Mouse (Mus musculus): ENCODE data around the gene Mia2. TPM values are rescaled to one million over a fixed set of nuclear protein-coding genes. Genes with fewer than 3 reads are reported as not detected.
"Not testable (repeated sequence)": the region's sequence is repeated elsewhere in the genome, so short reads cannot be mapped to it uniquely, and the experiment has no call there.

Gene Mia2
- polyA plus RNA-seq, 1 experiment from 2014 or later: 79.6 TPM

GRCm38 (mm10) chr12:59218640-59219321, 123.2 kb downstream of the Mia2 start:
- H3K27me3 ChIP-seq (ENCODE audit: control insufficient read depth, insufficient read depth, low read length): no peaks in the 10 kb centered on the region
- no peaks in the 10 kb centered on the region for H3K9me3 ChIP-seq (replicated peaks; ENCODE audit: control insufficient read depth, low read length)
- ATAC-seq (ENCODE audit: insufficient read depth, low FRiP score): peak; percentile 19
- H3K9ac ChIP-seq (ENCODE audit: low read length): peak overlapping the region; percentile 87
- peak overlapping the region; percentile 92 for H3K4me2 ChIP-seq (ENCODE audit: low read depth, low read length)
- H3K36me3 ChIP-seq (ENCODE audit: control insufficient read depth, insufficient read depth, low read length): no peaks in the 10 kb centered on the region
- peak overlapping the region; percentile 91 for H3K4me3 ChIP-seq (replicated peaks; ENCODE audit: low read length)
- WGBS: under 1% methylated on average over 63 of the region's 69 CpGs
- H3K27ac ChIP-seq (ENCODE audit: low read length): peak overlapping the region; percentile 94
- H3K4me1 ChIP-seq (ENCODE audit: control insufficient read depth, insufficient read depth, low read length): peaks cover 16% of the 10 kb centered on the region

DNA sequence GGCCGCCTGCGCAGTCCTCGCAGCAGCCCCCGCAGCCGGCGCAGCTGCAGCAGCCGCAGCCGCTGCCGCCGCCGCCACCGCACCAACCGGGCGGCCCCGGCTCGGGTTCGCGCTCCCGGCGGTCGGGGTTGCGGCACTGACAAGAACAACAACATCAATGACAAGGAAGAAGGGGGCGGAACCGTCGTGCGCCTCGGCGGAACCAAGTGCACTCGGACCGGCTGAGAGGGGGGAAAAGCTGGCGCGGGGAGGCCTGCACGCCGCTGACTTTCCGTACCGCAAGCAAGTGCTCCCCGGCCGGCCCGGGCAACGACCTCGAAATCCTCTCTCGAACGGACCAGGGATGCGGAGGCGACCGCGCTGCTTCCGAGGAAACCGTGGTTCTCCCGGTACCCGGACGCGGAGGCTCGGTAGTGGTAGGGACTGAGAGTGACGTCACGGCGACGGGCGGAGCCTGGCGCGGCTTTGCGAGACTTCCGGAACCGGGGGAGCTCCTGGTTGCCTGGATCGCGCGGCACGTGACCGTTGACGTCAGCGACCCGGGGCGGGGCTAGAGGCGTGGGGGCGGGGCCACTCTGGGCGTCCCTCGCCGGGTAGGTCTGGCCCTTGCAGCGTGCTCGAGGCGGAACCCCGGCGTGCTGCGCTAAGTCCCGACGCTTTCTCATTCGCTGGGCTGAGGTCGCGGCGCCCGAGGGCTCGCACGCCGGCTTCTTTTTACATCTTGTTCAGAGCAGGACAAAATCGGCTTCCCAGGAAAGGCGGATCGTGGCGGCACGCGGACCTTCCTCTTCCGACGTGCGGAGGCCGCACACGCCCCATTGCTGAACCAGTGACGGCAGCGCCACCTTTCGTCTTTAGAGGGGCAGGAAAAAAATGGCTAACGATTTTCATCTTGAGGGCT, 124.0 kb downstream of the Mia2 start, which contains the start of gene Fbxo33:
TSS of gene Fbxo33 (minus strand) at position 401 of the 901 bp plus-strand sequence.
- Histone ChIP-seq H3K4me1 (ENCODE audit: control insufficient read depth, insufficient read depth, low read length) (peaks cover 16% of the 10 kb centered on the region), H3K9ac (ENCODE audit: low read length) (peak within 1 kb of the TSS; percentile 87), H3K36me3 (ENCODE audit: control insufficient read depth, insufficient read depth, low read length) (no peaks in the 10 kb centered on the region)

GRCm38 (mm10) chr12:59228401-59228800, 132.8 kb downstream of the Mia2 start:
- no peak overlapping the region for H3K4me2 ChIP-seq (ENCODE audit: low read depth, low read length)
- no peaks in the 10 kb centered on the region for H3K36me3 ChIP-seq (ENCODE audit: control insufficient read depth, insufficient read depth, low read length)
- H3K4me3 ChIP-seq (replicated peaks; ENCODE audit: low read length): no peak overlapping the region
- ATAC-seq (ENCODE audit: insufficient read depth, low FRiP score): no peak
- H3K4me1 ChIP-seq (ENCODE audit: control insufficient read depth, insufficient read depth, low read length): no peaks in the 10 kb centered on the region
- 86% methylated on average over 5 of the region's 5 CpGs for WGBS
- no peak overlapping the region for H3K27ac ChIP-seq (ENCODE audit: low read length)
- H3K27me3 ChIP-seq (ENCODE audit: control insufficient read depth, insufficient read depth, low read length): no peaks in the 10 kb centered on the region
- H3K9ac ChIP-seq (ENCODE audit: low read length): no peak overlapping the region
- H3K9me3 ChIP-seq (replicated peaks; ENCODE audit: control insufficient read depth, low read length): no peaks in the 10 kb centered on the region

More for the DNA sequence above, 124.0 kb downstream of the Mia2 start, which contains the start of gene Fbxo33:
- peak; percentile 98 for ATAC-seq (ENCODE audit: insufficient read depth, low FRiP score)
- Histone ChIP-seq H3K27ac (ENCODE audit: low read length) (peak within 1 kb of the TSS; percentile 94), H3K4me3 (replicated peaks; ENCODE audit: low read length) (peak within 1 kb of the TSS; percentile 91), H3K27me3 (ENCODE audit: control insufficient read depth, insufficient read depth, low read length) (no peaks in the 10 kb centered on the region), H3K4me2 (ENCODE audit: low read depth, low read length) (peak within 1 kb of the TSS; percentile 92), H3K9me3 (replicated peaks; ENCODE audit: control insufficient read depth, low read length) (no peaks in the 10 kb centered on the region)
- WGBS: under 1% methylated on average over 101 of the region's 109 CpGs

- no peak for ATAC-seq (ENCODE audit: insufficient read depth, low FRiP score)
- 79% methylated on average over 5 of the region's 5 CpGs for WGBS
Observed at GRCm38 (mm10) chr12:59238434-59238833, 142.8 kb downstream of the Mia2 start.

GRCm38 (mm10) chr12:59241031-59241430, 145.4 kb downstream of the Mia2 start:
- H3K9me3 ChIP-seq (replicated peaks; ENCODE audit: control insufficient read depth, low read length); H3K4me1 ChIP-seq (ENCODE audit: control insufficient read depth, insufficient read depth, low read length); H3K9ac ChIP-seq (ENCODE audit: low read length); H3K4me2 ChIP-seq (ENCODE audit: low read depth, low read length); H3K36me3 ChIP-seq (ENCODE audit: control insufficient read depth, insufficient read depth, low read length); H3K4me3 ChIP-seq (replicated peaks; ENCODE audit: low read length); H3K27me3 ChIP-seq (ENCODE audit: control insufficient read depth, insufficient read depth, low read length); H3K27ac ChIP-seq (ENCODE audit: low read length); ATAC-seq (ENCODE audit: insufficient read depth, low FRiP score): not testable (repeated sequence)
- 84% methylated on average over 8 of the region's 8 CpGs for WGBS

More at GRCm38 (mm10) chr12:59238434-59238833, 142.8 kb downstream of the Mia2 start:
- Histone ChIP-seq H3K4me1 (ENCODE audit: control insufficient read depth, insufficient read depth, low read length) (no peaks in the 10 kb centered on the region), H3K36me3 (ENCODE audit: control insufficient read depth, insufficient read depth, low read length) (no peaks in the 10 kb centered on the region), H3K4me2 (ENCODE audit: low read depth, low read length) (no peak overlapping the region), H3K9me3 (replicated peaks; ENCODE audit: control insufficient read depth, low read length) (no peaks in the 10 kb centered on the region), H3K27ac (ENCODE audit: low read length) (no peak overlapping the region), H3K27me3 (ENCODE audit: control insufficient read depth, insufficient read depth, low read length) (no peaks in the 10 kb centered on the region), H3K4me3 (replicated peaks; ENCODE audit: low read length) (no peak overlapping the region), H3K9ac (ENCODE audit: low read length) (no peak overlapping the region)

Small RNA genes lying within 50 kb of the gene (microRNA-seq; reads per million reads assigned to microRNA genes)
- gene Gm27284: not detected

Other genes starting within 250 kb of the Mia2 start
- gene Sec23a, start 83.8 kb upstream of the Mia2 start, polyA plus RNA-seq (2015; fragmentation: Nextera tagmentation; extraction: Ambion mirVana): 79.6 and 80.8 TPM in 2 replicates
- gene Gemin2, start 82.4 kb upstream of the Mia2 start, polyA plus RNA-seq (2015; fragmentation: Nextera tagmentation; extraction: Ambion mirVana): 21.3 and 25.7 TPM in 2 replicates
- 80.7 and 90.5 TPM in 2 replicates for gene Trappc6b, start 34.3 kb upstream of the Mia2 start, polyA plus RNA-seq (2015; fragmentation: Nextera tagmentation; extraction: Ambion mirVana)
- gene Pnn, start 28.9 kb upstream of the Mia2 start, polyA plus RNA-seq (2015; fragmentation: Nextera tagmentation; extraction: Ambion mirVana): 84.1 and 85.6 TPM in 2 replicates
- gene Fbxo33, start 123.9 kb downstream of the Mia2 start, polyA plus RNA-seq (2015; fragmentation: Nextera tagmentation; extraction: Ambion mirVana): 3.5 and 4.8 TPM in 2 replicates